Mouse (Mus musculus) kidney, embryonic 16.5 days (tissue): Measurements from ENCODE around the gene Inhbe. TPM values are rescaled to one million over a fixed set of nuclear protein-coding genes. Genes with fewer than 3 reads are reported as not detected.

Source experiments
- ATAC-seq: fragments of 200-750 bp; cut with Nextera tagmentation; 2 replicates; pipeline ENCODE4 v1.8.0; 2017; ENCODE audit warnings: moderate TSS enrichment; ENCODE audit not compliant: low FRiP score, low TSS enrichment
- H3K27ac ChIP-seq: fragments of 300-500 bp; sonication (generic); 2 replicates; pipeline ENCODE4 v1.5.1; 2014; ENCODE audit warnings: low read length
- H3K27me3 ChIP-seq: fragments of 300-500 bp; sonication (generic); 2 replicates; pipeline ENCODE4 v1.6.1; 2014; ENCODE audit warnings: low read length, control low read depth, mixed read lengths; ENCODE audit not compliant: insufficient read depth
- H3K36me3 ChIP-seq: fragments of 300-500 bp; sonication (generic); 2 replicates; pipeline ENCODE4 v1.6.1; 2014; ENCODE audit warnings: low read length, control low read depth, mixed read lengths; ENCODE audit not compliant: insufficient read depth
- H3K4me1 ChIP-seq: fragments of 300-500 bp; sonication (generic); 2 replicates; pipeline ENCODE4 v1.6.1; 2014; ENCODE audit warnings: low read length, control low read depth, mixed read lengths; ENCODE audit not compliant: insufficient read depth
- H3K4me2 ChIP-seq: fragments of 300-500 bp; sonication (generic); replicated peaks from 2 replicates; pipeline ENCODE4 v1.6.1; 2014; ENCODE audit warnings: low read depth, low read length
- H3K4me3 ChIP-seq: fragments of 300-500 bp; sonication (generic); 2 replicates; pipeline ENCODE4 v1.5.1; 2014; ENCODE audit warnings: mild to moderate bottlenecking, low read length
- H3K9ac ChIP-seq: fragments of 300-500 bp; sonication (generic); replicated peaks from 2 replicates; pipeline ENCODE4 v1.6.1; 2014; ENCODE audit warnings: low read length
- H3K9me3 ChIP-seq: fragments of 300-500 bp; sonication (generic); 2 replicates; pipeline ENCODE4 v1.6.1; 2016; ENCODE audit warnings: low read length, control low read depth
- WGBS: fragments of 180-500 bp; shearing (Covaris S2); extraction: QIAGEN DNeasy Blood & Tissue Kit; methylation state at CpG from one replicate; pipeline ENCODE4 v1.1.7; 2014; 5-methylcytosine and 5-hydroxymethylcytosine counted together
- polyA plus RNA-seq: library from polyadenylated mRNA; unstranded; fragments of >200 nt; fragmentation: Nextera tagmentation; extraction: Ambion mirVana; gene quantifications from 2 replicates; pipeline ENCODE4 v1.2.1, GENCODE M21; 2015

The Inhbe gene
- polyA plus RNA-seq, 1 experiment from 2014 or later: not detected

- no peaks in the 10 kb centered on the region for H3K27me3 ChIP-seq
- ATAC-seq: peak; percentile 81
- no peaks in the 10 kb centered on the region for H3K36me3 ChIP-seq
- peak overlapping the region; percentile 54 for H3K4me2 ChIP-seq
- peak overlapping the region; percentile 62 for H3K9ac ChIP-seq
- no peak overlapping the region for H3K27ac ChIP-seq
- no peaks in the 10 kb centered on the region for H3K9me3 ChIP-seq
- H3K4me3 ChIP-seq: peak overlapping the region; percentile 38
- peaks cover 8% of the 10 kb centered on the region; the same call in 1 of the 2 replicates for H3K4me1 ChIP-seq
- 11% methylated on average over 24 of the region's 24 CpGs for WGBS
Measured at GRCm38 (mm10) chr10:127350594-127351284, 3.5 kb downstream of the Inhbe start.

- no peak overlapping the region for H3K4me3 ChIP-seq
- H3K4me2 ChIP-seq: no peak overlapping the region
- peaks cover 8% of the 10 kb centered on the region; the same call in 1 of the 2 replicates for H3K4me1 ChIP-seq
- H3K9ac ChIP-seq: no peak overlapping the region
- no peak for ATAC-seq
- H3K27ac ChIP-seq: no peak overlapping the region
- no peaks in the 10 kb centered on the region for H3K36me3 ChIP-seq
- WGBS: 74% methylated on average over 8 of the region's 8 CpGs
- H3K9me3 ChIP-seq: no peaks in the 10 kb centered on the region
- H3K27me3 ChIP-seq: no peaks in the 10 kb centered on the region
Measured at GRCm38 (mm10) chr10:127349810-127350209, 4.4 kb downstream of the Inhbe start.

- H3K9me3 ChIP-seq: no peaks in the 10 kb centered on the region
- H3K27ac ChIP-seq: no peak overlapping the region
- 67% methylated on average over 4 of the region's 4 CpGs for WGBS
- H3K4me2 ChIP-seq: no peak overlapping the region
- H3K4me3 ChIP-seq: no peak overlapping the region
- no peak overlapping the region for H3K9ac ChIP-seq
- peaks cover 8% of the 10 kb centered on the region; the same call in 1 of the 2 replicates for H3K4me1 ChIP-seq
- no peak for ATAC-seq
- no peaks in the 10 kb centered on the region for H3K36me3 ChIP-seq
- H3K27me3 ChIP-seq: no peaks in the 10 kb centered on the region
Measured at GRCm38 (mm10) chr10:127348957-127349356, 5.3 kb downstream of the Inhbe start.

DNA sequence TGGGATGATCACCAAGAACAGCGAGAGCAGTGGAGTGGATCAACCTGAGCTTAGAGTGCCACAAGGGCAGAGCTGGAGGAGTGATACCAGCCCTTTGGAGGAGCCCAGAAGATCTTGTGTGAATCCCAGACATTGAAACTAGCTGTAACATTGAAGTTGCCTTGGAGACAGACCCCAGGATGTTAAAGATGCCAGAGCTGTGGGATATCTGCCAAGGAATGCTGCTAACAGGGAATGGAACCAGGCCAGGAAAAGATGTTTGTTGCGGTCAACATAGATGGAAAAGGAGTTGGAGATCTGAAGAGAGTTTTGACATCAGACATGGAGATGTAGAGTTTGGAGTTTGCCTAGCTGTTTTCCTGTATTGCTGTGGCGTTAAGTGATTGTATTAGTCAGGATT is 8.0 kb downstream of the Inhbe start:
- H3K4me1 ChIP-seq: peaks cover 18% of the 10 kb centered on the region
- H3K4me2 ChIP-seq: no peak overlapping the region
- H3K27me3 ChIP-seq: no peaks in the 10 kb centered on the region; the same call in 1 of the 2 replicates
- no peak overlapping the region for H3K27ac ChIP-seq
- no peak overlapping the region for H3K9ac ChIP-seq
- 82% methylated on average over 3 of the region's 3 CpGs for WGBS
- ATAC-seq: no peak
- H3K36me3 ChIP-seq: no peaks in the 10 kb centered on the region
- H3K9me3 ChIP-seq: no peaks in the 10 kb centered on the region
- H3K4me3 ChIP-seq: no peak overlapping the region

DNA sequence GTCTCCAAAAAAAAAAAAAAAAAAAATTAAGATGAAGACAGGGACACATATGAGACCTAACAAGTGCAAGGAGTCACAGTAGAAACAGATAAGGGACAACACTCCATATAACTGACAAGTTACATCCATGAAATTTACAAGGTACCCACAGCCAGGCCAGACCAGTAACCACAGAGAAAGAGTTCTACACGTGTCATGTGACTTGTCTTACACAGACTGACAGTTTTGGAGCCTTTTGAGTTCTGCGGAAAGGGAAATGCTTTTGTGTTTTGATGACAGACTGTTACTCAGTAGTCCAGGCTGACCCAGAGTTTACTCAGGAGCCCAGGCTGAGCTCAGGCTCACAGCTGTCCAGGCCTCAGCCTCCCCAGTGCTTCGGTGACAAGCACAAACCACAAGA is 11.2 kb downstream of the Inhbe start:
- Histone ChIP-seq H3K4me1 (peaks cover 26% of the 10 kb centered on the region), H3K9ac (no peak overlapping the region), H3K27ac (no peak overlapping the region), H3K4me3 (no peak overlapping the region), H3K4me2 (no peak overlapping the region), H3K36me3 (no peaks in the 10 kb centered on the region), H3K27me3 (no peaks in the 10 kb centered on the region; the same call in 1 of the 2 replicates), H3K9me3 (no peaks in the 10 kb centered on the region)
- no peak for ATAC-seq
- WGBS: 75% methylated on average over 3 of the region's 3 CpGs

GRCm38 (mm10) chr10:127341891-127342639 is 12.1 kb downstream of the Inhbe start, which contains the start of gene Gli1:
TSS of gene Gli1 (minus strand) at chr10:127341974.
- no peaks in the 10 kb centered on the region for H3K36me3 ChIP-seq
- ATAC-seq: peak; percentile 54; the same call in 1 of the 2 replicates
- H3K27ac ChIP-seq: peak within 1 kb of the TSS; percentile 77
- H3K9me3 ChIP-seq: no peaks in the 10 kb centered on the region
- H3K4me1 ChIP-seq: peaks cover 26% of the 10 kb centered on the region
- H3K4me2 ChIP-seq: peak within 1 kb of the TSS; percentile 99
- under 1% methylated on average over 29 of the region's 29 CpGs for whole genome bisulfite sequencing
- peak within 1 kb of the TSS; percentile 62 for H3K4me3 ChIP-seq
- H3K9ac ChIP-seq: peak within 1 kb of the TSS; percentile 71
- no peaks in the 10 kb centered on the region; the same call in 1 of the 2 replicates for H3K27me3 ChIP-seq

DNA sequence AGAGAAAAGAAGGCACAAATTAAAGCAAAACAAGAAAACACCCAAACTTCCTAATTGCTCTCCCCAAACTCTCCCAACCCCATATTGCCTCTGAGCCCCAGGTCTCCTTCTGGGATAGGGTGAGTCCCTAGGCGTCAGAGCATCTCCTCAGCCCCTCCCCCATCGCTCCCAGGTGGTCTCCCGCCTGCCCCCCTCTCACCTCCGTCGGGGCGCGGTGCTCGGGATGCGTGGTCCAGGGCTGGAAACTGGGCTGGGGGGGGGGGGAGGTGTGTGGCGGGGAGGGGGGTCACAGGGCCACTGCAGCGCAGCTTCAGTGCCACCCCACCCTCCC is 12.9 kb downstream of the Inhbe start:
- Histone ChIP-seq H3K9ac (peak overlapping the region; percentile 71), H3K27ac (peak overlapping the region; percentile 77), H3K4me3 (peak overlapping the region; percentile 62), H3K4me1 (peaks cover 26% of the 10 kb centered on the region), H3K27me3 (no peaks in the 10 kb centered on the region; the same call in 1 of the 2 replicates), H3K9me3 (no peaks in the 10 kb centered on the region), H3K36me3 (peaks cover 6% of the 10 kb centered on the region; the same call in 1 of the 2 replicates), H3K4me2 (peak overlapping the region; percentile 99)
- 1% methylated on average over 9 of the region's 11 CpGs for WGBS
- no peak for ATAC-seq

DNA sequence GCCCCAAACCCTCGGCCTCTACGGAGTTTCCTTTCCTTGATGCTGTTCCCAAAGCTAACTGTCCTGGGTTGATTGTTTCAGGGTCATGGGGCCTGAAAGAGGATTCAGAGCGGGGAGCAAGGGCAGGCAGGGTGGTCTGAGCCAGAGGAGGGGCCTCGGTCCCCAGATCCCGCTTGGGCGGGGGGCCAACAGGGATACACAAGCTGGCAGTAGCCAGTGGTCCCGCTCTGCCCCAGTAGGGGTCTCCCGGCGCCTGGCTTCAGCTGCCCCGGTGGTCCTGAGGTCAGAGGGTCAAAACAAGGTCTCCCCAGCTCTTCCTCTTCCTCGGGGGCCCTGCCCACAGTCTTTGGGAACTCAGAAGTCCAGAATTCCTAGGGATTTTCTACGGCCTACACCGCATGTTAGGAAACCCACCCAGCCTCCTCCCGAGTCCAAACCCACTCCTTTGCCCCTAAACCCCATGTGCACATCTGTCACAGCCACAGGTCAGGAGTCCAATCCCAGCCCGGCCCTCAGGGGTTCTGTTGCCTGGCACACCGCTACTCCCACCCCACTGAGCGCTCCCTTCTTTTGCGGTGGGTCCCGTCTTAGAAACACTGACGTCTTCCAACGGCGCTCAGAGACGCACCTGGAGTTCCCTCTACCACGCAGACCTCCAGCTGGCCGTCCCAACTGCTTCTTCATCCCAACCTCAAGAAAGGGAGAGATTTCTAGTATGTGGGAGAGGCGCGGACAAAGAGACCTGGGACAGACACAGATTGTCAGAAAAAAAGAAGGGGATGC is 13.4 kb downstream of the Inhbe start:
- H3K4me3 ChIP-seq: peak overlapping the region; percentile 62
- H3K4me2 ChIP-seq: peak overlapping the region; percentile 99
- no peaks in the 10 kb centered on the region for H3K9me3 ChIP-seq
- under 1% methylated on average over 27 of the region's 27 CpGs for WGBS
- peaks cover 11% of the 10 kb centered on the region for H3K36me3 ChIP-seq
- no peak for ATAC-seq
- H3K4me1 ChIP-seq: peaks cover 26% of the 10 kb centered on the region
- peak overlapping the region; percentile 71 for H3K9ac ChIP-seq
- no peaks in the 10 kb centered on the region; the same call in 1 of the 2 replicates for H3K27me3 ChIP-seq
- H3K27ac ChIP-seq: peak overlapping the region; percentile 77

DNA sequence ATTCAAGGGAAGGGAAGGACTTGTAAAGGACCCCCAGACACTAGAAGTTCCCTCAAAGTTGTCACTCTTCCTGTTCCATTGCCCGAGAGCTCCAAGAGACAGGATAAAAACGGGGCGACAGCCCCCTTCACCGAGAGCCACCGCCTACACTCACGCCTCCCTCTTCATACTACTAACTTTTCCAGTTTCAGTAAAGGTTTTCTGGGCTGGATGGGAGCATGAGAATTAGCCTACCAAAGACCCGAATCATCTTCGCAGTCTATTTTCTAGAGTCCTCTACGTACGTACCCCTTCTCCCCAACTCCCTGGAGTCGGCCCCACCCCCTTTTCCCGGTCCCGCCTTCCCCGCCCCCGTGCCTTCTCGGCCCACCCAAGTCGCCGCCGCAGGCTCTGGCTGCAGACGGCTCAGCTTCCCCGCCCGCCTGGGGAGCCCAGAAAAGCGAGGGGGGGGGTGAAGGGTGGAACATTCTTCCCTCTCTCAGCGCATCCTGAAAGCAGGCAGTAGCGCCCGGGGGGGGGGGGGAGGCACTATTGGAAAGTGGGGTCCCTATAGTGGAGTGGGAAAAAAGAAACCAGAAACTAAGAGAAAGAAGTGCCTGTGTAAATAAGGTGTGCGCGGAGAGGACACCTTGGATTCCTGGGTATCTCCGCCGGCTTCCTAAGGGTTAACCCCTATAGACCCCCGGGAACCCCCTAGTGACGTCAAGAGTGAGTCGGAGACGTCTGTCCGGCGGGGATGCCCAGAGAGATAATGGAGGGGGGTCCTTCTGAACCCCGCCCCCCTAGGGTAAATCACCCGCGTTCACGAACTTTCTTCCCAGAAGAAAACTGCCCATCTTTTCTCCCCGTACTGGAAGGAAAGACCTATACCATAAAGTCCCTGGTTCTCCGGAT is 14.3 kb downstream of the Inhbe start:
- WGBS: 1% methylated on average over 40 of the region's 42 CpGs
- Histone ChIP-seq H3K36me3 (peaks cover 14% of the 10 kb centered on the region), H3K4me2 (peak overlapping the region; percentile 99), H3K4me1 (peaks cover 26% of the 10 kb centered on the region), H3K27me3 (no peaks in the 10 kb centered on the region; the same call in 1 of the 2 replicates), H3K27ac (peak overlapping the region; percentile 94), H3K9ac (peak overlapping the region; percentile 71), H3K4me3 (peak overlapping the region; percentile 62), H3K9me3 (no peaks in the 10 kb centered on the region)
- peak; percentile 26 for ATAC-seq
